Mouse (Mus musculus) ovary, adult 18-20 months (tissue): ENCODE data around the gene Spata19.

Experiments
- DNase-seq: peaks from one replicate; pipeline ENCODE4 v3.0.0; 2022; ENCODE audit warnings: low spot score, mixed read lengths

The Spata19 gene

GRCm38 (mm10) chr9:27396500-27396899 lies at the start of gene Spata19:
Spata19 (plus strand) TSS chr9:27396800.
- DNase-seq: no peak

DNA sequence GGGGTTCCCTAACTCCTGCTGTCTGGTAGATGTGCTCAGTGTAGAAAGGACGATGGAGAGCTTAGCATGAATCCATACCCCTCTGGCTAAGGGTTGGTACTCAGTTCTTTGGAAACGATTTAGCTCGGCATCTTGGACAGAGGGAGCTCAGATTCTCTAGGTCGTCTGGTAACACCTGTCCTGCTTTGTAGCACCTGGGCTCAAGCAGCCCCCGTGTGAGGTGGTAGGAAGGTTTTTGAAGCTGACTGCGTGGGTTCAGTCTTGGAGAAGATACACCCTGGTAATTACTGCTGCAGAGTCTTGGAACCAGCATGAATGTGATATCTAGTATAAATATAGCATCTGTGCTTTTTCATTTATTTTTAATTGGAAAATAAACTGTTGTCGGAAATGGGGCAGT lies 43.5 kb upstream of the Spata19 start:
- no peak for DNase-seq

DNA sequence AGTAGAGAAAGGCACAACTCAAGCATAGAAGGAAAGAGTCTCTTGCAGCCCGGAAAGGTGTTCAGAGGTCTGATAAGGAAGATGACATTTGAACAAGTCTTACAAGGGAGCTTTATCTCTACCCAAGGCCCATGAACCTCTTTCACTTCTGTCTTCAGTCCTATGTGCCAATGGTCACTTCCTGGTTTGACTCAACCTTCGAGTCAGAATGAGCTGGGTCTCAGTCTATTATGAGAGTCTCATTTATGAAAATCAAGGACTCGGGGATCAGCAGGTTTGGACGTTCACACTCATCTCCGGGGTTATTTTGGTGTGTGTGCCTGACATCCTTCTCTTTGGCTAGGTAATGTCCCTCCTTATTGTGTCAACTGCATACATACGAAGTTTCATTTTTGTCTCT lies 38.7 kb upstream of the Spata19 start:
- no peak for DNase-seq

DNA sequence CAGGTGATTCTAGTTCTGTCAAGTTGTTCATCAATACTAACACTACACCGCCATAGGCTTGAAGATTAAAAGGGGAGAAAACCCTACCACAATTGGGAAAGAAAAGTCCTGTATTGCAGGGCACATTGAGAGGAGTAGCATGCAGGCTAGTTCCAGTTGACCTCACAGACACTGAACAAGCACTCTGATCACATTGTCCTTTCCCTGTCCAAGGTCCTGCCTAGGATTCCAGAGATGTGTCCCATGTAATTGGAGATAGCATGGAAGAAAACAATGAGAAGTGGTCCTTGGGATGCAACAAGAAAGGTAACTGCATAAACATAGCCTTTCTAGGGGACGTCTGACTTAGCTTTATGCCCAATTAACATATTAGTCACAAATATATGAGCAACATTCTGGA lies 29.4 kb upstream of the Spata19 start:
- DNase-seq: no peak

GRCm38 (mm10) chr9:27369108-27369507 lies 27.5 kb upstream of the Spata19 start:
- no peak for DNase-seq

DNA sequence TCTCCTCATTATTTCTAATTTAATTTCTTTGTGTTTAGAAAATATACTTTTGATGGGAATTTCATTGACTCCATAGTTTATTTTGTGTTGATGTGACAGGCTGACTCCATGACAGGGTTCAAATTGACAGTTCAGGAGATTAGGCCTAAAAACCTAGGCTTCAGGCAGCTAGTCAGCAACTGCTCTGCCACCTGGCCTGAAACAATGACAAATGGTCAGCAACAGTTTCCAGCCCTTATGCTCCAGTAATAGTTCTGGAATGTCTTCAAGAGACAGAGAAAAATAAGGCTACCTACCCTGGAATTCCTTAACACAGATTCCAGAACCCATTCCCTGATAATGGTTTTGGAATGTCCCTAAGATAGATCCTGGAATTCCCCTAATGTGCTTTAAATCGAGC lies 20.9 kb upstream of the Spata19 start:
- DNase-seq: no peak

- DNase-seq: no peak
Observed at GRCm38 (mm10) chr9:27386951-27387350, 9.6 kb upstream of the Spata19 start.

DNA sequence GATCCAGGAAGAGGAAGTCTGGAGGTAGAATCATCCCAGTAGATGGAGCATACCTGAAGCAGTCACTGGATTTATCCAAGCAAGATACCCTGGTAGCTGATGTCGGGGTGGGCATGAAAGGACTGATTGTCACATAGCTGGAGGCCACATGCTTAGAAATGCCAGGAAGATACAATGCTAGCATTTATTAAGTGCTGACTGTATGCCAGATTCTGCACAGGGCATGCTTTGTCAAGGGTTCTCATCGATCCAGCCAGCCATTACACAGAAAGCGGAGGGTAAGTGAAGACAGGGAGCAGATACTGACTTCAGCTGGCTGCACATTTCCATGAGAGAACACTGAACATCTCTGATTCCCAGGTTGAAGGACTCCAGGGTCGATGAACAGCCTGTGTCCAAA lies 4.6 kb downstream of the Spata19 start:
- DNase-seq: no peak

DNA sequence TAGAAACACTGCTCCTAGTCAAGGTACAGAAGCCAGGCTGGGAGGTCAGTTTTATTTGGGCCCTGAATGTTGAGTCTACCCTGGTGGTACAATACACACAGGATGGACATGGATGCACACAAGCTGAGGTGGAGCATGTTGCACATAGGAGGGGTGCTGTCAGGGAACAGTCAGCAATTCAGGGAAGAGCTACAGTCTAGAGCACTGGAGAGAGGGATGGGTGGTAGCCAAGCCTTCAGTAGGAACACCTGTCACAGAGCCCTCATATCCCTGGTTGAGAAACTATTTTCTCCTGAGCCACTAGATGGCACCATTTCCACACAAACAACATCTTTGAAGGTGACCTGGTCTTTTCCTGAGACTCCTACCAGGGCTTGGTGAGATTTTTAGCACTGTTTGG lies 13.1 kb downstream of the Spata19 start:
- no peak for DNase-seq

GRCm38 (mm10) chr9:27414058-27414460 lies 17.5 kb downstream of the Spata19 start:
- DNase-seq: peak; percentile 4

DNA sequence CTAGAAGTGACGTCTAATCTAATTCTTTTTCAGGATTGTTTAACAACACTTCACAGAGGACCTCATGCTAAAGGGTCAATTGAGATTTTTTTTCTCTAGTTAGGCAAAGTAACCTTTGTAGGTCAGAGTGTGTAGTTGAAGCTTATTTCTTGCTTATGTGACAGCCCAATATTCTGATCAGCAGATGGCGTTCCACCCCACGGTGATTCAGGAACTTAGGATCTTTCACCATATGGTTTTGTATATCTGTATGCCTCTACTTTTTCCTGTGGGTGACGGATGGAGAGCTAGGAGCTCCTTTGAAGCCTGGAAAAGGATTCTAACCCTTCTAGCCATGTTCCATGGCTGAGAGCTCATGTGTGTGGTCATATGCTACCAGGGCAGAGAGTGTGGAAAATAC lies 27.9 kb downstream of the Spata19 start:
- no peak for DNase-seq

DNA sequence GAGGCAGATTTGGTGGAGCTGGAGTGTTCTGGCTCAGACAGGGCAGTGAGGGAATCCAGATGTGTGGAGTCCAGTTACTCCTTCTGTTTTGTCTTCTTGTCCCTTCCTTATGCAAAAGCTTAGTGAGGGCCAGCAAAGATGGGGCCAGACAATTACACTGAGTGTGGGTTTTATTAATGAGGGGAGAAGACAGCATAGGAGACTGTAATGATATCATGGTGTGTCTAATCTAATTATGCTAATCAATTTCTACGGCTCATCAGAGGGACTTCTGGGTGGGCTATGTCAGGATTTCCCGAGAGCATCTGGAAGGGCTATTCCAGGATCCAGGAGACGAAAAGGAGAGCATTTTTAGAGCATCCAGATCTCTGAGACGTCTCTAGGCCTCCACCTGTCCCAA lies 32.0 kb downstream of the Spata19 start:
- DNase-seq: no peak

DNA sequence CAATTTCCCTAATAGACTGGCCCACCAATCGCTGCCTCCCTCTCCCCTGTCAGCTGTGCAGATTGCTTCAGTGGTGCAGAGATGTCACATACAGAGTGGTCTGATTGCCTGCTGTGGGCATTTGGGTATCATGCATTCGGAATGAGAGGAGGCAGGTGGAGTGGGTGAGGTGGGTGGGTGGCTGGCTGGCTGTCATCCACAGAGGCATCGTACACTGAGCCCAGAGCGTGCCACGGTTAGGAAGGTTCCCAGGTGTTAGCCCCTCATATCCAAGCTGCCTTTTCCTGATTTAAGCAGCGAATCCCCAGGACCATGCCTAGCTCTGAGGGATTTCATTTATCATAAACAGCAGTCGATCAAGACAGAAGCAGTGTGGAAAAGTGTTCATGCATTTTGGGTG lies 36.7 kb downstream of the Spata19 start:
- no peak for DNase-seq

- DNase-seq: no peak
Observed at GRCm38 (mm10) chr9:27435936-27436335, 39.3 kb downstream of the Spata19 start.

- DNase-seq: no peak
Observed at GRCm38 (mm10) chr9:27437391-27438061, 40.9 kb downstream of the Spata19 start.

DNA sequence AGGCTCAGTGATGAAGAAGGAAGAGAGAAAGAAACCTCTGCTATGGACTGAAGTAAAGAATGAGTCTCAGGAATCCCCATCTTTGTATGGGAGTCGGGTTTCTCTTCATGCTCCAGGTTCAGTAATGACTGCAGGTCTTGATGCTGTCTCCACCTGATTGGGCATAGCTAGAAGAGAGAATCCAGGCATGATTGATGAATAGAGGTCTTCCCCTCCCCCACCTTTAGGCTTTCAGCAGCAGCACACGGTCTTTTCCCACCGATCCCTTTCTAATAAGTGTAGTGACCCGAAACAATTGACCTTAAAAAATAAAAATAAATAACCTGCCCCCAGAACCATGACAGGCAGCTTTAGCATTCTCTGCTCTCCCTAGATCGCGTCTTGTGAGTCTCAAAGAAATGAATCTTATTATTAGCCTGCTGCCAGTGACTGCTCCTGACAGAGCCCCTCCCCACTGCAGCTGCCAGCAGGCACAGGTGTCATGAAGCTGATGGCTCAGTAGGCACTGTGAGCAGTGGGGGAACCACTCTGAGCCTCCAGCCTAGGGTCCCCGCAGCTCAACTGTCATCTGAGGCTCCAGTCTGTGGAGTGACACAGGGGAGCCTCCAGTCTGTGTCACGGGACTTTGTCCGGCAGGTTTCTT lies 53.3 kb downstream of the Spata19 start:
- DNase-seq: no peak
